Mouse (Mus musculus): Measurements from ENCODE around the gene Pik3r1. TPM values are rescaled to one million over a fixed set of nuclear protein-coding genes. Genes with fewer than 3 reads are reported as not detected.

Gene Pik3r1
- polyA plus RNA-seq, 1 experiment from 2014 or later, result 21.5 TPM

- peaks cover 11% of the 10 kb centered on the region for H3K27me3 ChIP-seq (replicated peaks; ENCODE audit: control insufficient read depth, insufficient read depth, low read length)
- no peak overlapping the region for H3K27ac ChIP-seq (ENCODE audit: low read depth, low read length)
- DNase-seq (ENCODE audit: low spot score) (no peak), ATAC-seq (replicated peaks; ENCODE audit: low FRiP score) (no peak)
- H3K36me3 ChIP-seq (ENCODE audit: control insufficient read depth, insufficient read depth, low read length), result no peaks in the 10 kb centered on the region
- H3K4me1 ChIP-seq (replicated peaks; ENCODE audit: control insufficient read depth, insufficient read depth, low read length), result 0 out of 2 replicates have a peak, but pooled peaks cover 11% of the 10 kb centered on the region
- peak overlapping the region; percentile 49; the same call in 1 of the 2 replicates for H3K9ac ChIP-seq (ENCODE audit: low read depth, low read length)
- 32% methylated on average over 10 of the region's 10 CpGs for WGBS
- H3K4me3 ChIP-seq (ENCODE audit: low read depth, low read length), result peak overlapping the region; percentile 48
- no peaks in the 10 kb centered on the region for H3K9me3 ChIP-seq (ENCODE audit: control insufficient read depth, low read length)
- peak overlapping the region; percentile 78 for H3K4me2 ChIP-seq
These were observed 32.9 kb upstream of the Pik3r1 start for GRCm38 (mm10) chr13:101800833-101801371.

- ATAC-seq (replicated peaks; ENCODE audit: low FRiP score) (no peak), DNase-seq (ENCODE audit: low spot score) (no peak)
- Histone ChIP-seq H3K9me3 (ENCODE audit: control insufficient read depth, low read length) (no peaks in the 10 kb centered on the region), H3K27ac (ENCODE audit: low read depth, low read length) (no peak overlapping the region), H3K27me3 (replicated peaks; ENCODE audit: control insufficient read depth, insufficient read depth, low read length) (peaks cover 11% of the 10 kb centered on the region), H3K4me3 (ENCODE audit: low read depth, low read length) (no peak overlapping the region), H3K36me3 (ENCODE audit: control insufficient read depth, insufficient read depth, low read length) (no peaks in the 10 kb centered on the region), H3K4me1 (replicated peaks; ENCODE audit: control insufficient read depth, insufficient read depth, low read length) (0 out of 2 replicates have a peak, but pooled peaks cover 11% of the 10 kb centered on the region), H3K4me2 (no peak overlapping the region), H3K9ac (ENCODE audit: low read depth, low read length) (no peak overlapping the region)
- WGBS, result 83% methylated on average over 13 of the region's 13 CpGs
These were observed 32.1 kb upstream of the Pik3r1 start for GRCm38 (mm10) chr13:101800021-101800596.

GRCm38 (mm10) chr13:101799318-101799717 lies 31.3 kb upstream of the Pik3r1 start:
- no peak overlapping the region for H3K27ac ChIP-seq (ENCODE audit: low read depth, low read length)
- 89% methylated on average over 2 of the region's 2 CpGs for WGBS
- DNase-seq (ENCODE audit: low spot score) (no peak), ATAC-seq (replicated peaks; ENCODE audit: low FRiP score) (no peak)
- H3K4me1 ChIP-seq (replicated peaks; ENCODE audit: control insufficient read depth, insufficient read depth, low read length), result 0 out of 2 replicates have a peak, but pooled peaks cover 11% of the 10 kb centered on the region
- no peak overlapping the region for H3K4me3 ChIP-seq (ENCODE audit: low read depth, low read length)
- H3K4me2 ChIP-seq, result no peak overlapping the region
- no peaks in the 10 kb centered on the region for H3K36me3 ChIP-seq (ENCODE audit: control insufficient read depth, insufficient read depth, low read length)
- no peaks in the 10 kb centered on the region for H3K9me3 ChIP-seq (ENCODE audit: control insufficient read depth, low read length)
- H3K27me3 ChIP-seq (replicated peaks; ENCODE audit: control insufficient read depth, insufficient read depth, low read length), result peaks cover 11% of the 10 kb centered on the region
- H3K9ac ChIP-seq (ENCODE audit: low read depth, low read length), result no peak overlapping the region

GRCm38 (mm10) chr13:101798522-101798921 lies 30.5 kb upstream of the Pik3r1 start:
- Histone ChIP-seq H3K4me2 (no peak overlapping the region), H3K27ac (ENCODE audit: low read depth, low read length) (no peak overlapping the region), H3K27me3 (replicated peaks; ENCODE audit: control insufficient read depth, insufficient read depth, low read length) (peaks cover 11% of the 10 kb centered on the region), H3K9ac (ENCODE audit: low read depth, low read length) (no peak overlapping the region), H3K36me3 (ENCODE audit: control insufficient read depth, insufficient read depth, low read length) (no peaks in the 10 kb centered on the region), H3K9me3 (ENCODE audit: control insufficient read depth, low read length) (no peaks in the 10 kb centered on the region), H3K4me1 (replicated peaks; ENCODE audit: control insufficient read depth, insufficient read depth, low read length) (0 out of 2 replicates have a peak, but pooled peaks cover 11% of the 10 kb centered on the region), H3K4me3 (ENCODE audit: low read depth, low read length) (no peak overlapping the region)
- no peak for DNase-seq (ENCODE audit: low spot score)
- WGBS, result 47% methylated on average over 4 of the region's 4 CpGs
- no peak for ATAC-seq (replicated peaks; ENCODE audit: low FRiP score)

- ATAC-seq (replicated peaks; ENCODE audit: low FRiP score), result no peak
- no peak for DNase-seq (ENCODE audit: low spot score)
- no peak overlapping the region for H3K9ac ChIP-seq (ENCODE audit: low read depth, low read length)
- 0 out of 2 replicates have a peak, but pooled peaks cover 11% of the 10 kb centered on the region for H3K4me1 ChIP-seq (replicated peaks; ENCODE audit: control insufficient read depth, insufficient read depth, low read length)
- peaks cover 11% of the 10 kb centered on the region for H3K27me3 ChIP-seq (replicated peaks; ENCODE audit: control insufficient read depth, insufficient read depth, low read length)
- no peak overlapping the region for H3K4me2 ChIP-seq
- no peaks in the 10 kb centered on the region for H3K9me3 ChIP-seq (ENCODE audit: control insufficient read depth, low read length)
- H3K4me3 ChIP-seq (ENCODE audit: low read depth, low read length), result no peak overlapping the region
- WGBS, result 42% methylated on average over 6 of the region's 6 CpGs
- H3K27ac ChIP-seq (ENCODE audit: low read depth, low read length), result no peak overlapping the region
- no peaks in the 10 kb centered on the region for H3K36me3 ChIP-seq (ENCODE audit: control insufficient read depth, insufficient read depth, low read length)
These were observed 29.0 kb upstream of the Pik3r1 start for GRCm38 (mm10) chr13:101796983-101797382.

GRCm38 (mm10) chr13:101785705-101786104 lies 17.7 kb upstream of the Pik3r1 start:
- Histone ChIP-seq H3K9ac (ENCODE audit: low read depth, low read length) (no peak overlapping the region), H3K4me2 (no peak overlapping the region), H3K36me3 (ENCODE audit: control insufficient read depth, insufficient read depth, low read length) (no peaks in the 10 kb centered on the region), H3K4me3 (ENCODE audit: low read depth, low read length) (no peak overlapping the region), H3K27ac (ENCODE audit: low read depth, low read length) (no peak overlapping the region), H3K9me3 (ENCODE audit: control insufficient read depth, low read length) (no peaks in the 10 kb centered on the region), H3K4me1 (replicated peaks; ENCODE audit: control insufficient read depth, insufficient read depth, low read length) (no peaks in the 10 kb centered on the region), H3K27me3 (replicated peaks; ENCODE audit: control insufficient read depth, insufficient read depth, low read length) (no peaks in the 10 kb centered on the region)
- DNase-seq (ENCODE audit: low spot score) (no peak), ATAC-seq (replicated peaks; ENCODE audit: low FRiP score) (no peak)
- 78% methylated on average over 4 of the region's 4 CpGs for WGBS

GRCm38 (mm10) chr13:101784651-101785289 lies 16.8 kb upstream of the Pik3r1 start:
- Histone ChIP-seq H3K4me2 (no peak overlapping the region), H3K36me3 (ENCODE audit: control insufficient read depth, insufficient read depth, low read length) (no peaks in the 10 kb centered on the region), H3K9me3 (ENCODE audit: control insufficient read depth, low read length) (no peaks in the 10 kb centered on the region), H3K27ac (ENCODE audit: low read depth, low read length) (no peak overlapping the region), H3K9ac (ENCODE audit: low read depth, low read length) (no peak overlapping the region), H3K4me1 (replicated peaks; ENCODE audit: control insufficient read depth, insufficient read depth, low read length) (no peaks in the 10 kb centered on the region), H3K4me3 (ENCODE audit: low read depth, low read length) (no peak overlapping the region), H3K27me3 (replicated peaks; ENCODE audit: control insufficient read depth, insufficient read depth, low read length) (no peaks in the 10 kb centered on the region)
- ATAC-seq (replicated peaks; ENCODE audit: low FRiP score) (0 out of 2 replicates have a peak, but pooled peaks have one; percentile 39), DNase-seq (ENCODE audit: low spot score) (no peak)
- WGBS, result 90% methylated on average over 13 of the region's 13 CpGs

- Histone ChIP-seq H3K4me1 (replicated peaks; ENCODE audit: control insufficient read depth, insufficient read depth, low read length) (no peaks in the 10 kb centered on the region), H3K9ac (ENCODE audit: low read depth, low read length) (no peak overlapping the region), H3K36me3 (ENCODE audit: control insufficient read depth, insufficient read depth, low read length) (no peaks in the 10 kb centered on the region), H3K27ac (ENCODE audit: low read depth, low read length) (no peak overlapping the region), H3K9me3 (ENCODE audit: control insufficient read depth, low read length) (no peaks in the 10 kb centered on the region), H3K4me3 (ENCODE audit: low read depth, low read length) (no peak overlapping the region), H3K27me3 (replicated peaks; ENCODE audit: control insufficient read depth, insufficient read depth, low read length) (no peaks in the 10 kb centered on the region), H3K4me2 (no peak overlapping the region)
- no peak for ATAC-seq (replicated peaks; ENCODE audit: low FRiP score)
- DNase-seq (ENCODE audit: low spot score), result no peak
- 85% methylated on average over 4 of the region's 4 CpGs for WGBS
These were observed 11.0 kb upstream of the Pik3r1 start for GRCm38 (mm10) chr13:101779011-101779410.
